Mouse (Mus musculus): Measurements from ENCODE around the gene Use1. TPM values are rescaled to one million over a fixed set of nuclear protein-coding genes. Genes with fewer than 3 reads are reported as not detected.
"Not testable (repeated sequence)": the region's sequence is repeated elsewhere in the genome, so short reads cannot be mapped to it uniquely, and the experiment has no call there.

Gene Use1
- 103 and 105 TPM in 2 replicates for polyA plus RNA-seq (2015; fragmentation: Nextera tagmentation; extraction: Ambion mirVana)

DNA sequence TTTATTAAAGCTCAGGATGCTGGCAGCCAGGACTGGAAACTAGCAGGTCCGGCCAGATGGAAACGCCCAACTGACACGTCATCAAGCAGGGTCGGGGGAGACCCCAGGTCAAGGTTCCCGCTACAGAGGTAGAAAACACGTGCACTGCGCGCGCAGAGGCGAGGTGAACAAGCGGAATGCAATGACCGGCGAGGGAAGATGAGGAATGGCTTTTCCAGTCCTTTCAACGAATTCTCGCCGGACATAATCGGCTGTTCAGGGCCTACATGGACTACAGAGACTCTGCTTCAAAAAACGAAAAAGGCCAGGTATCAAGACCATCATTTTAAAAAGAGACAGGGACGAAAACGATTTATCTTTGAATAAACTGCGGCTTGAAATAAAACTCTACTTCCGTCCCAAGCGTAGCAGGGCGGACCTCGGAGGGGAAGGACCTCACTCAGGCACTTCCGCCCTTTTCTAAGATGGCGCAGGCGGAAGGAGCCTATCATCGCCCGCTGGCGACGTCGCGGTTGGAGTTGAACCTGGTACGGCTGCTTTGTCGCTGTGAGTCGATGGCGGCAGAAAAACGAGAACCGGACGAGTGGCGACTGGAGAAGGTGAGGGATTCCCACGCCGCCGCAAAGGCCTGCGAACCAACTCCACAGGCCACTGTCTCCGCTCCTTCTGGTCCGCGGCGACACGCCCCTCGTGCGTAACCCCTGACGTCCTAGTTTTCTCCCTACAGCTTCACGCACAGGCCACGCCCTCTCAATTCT, at the start of gene Use1:
Use1 (plus strand) TSS at position 78 of the 758 bp plus-strand sequence.
- ATAC-seq (replicated peaks; ENCODE audit: low FRiP score) = peak; percentile 85
- Histone ChIP-seq H3K9ac (peak within 1 kb of the TSS; percentile 65), H3K9me3 (replicated peaks) (no peaks in the 10 kb centered on the region), H3K4me3 (replicated peaks) (peak within 1 kb of the TSS; percentile 71), H3K36me3 (peaks cover 18% of the 10 kb centered on the region), H3K4me1 (peaks cover 29% of the 10 kb centered on the region), H3K27me3 (no peaks in the 10 kb centered on the region), H3K4me2 (peak within 1 kb of the TSS; percentile 84), H3K27ac (peak within 1 kb of the TSS; percentile 95)
- WGBS = under 1% methylated on average over 56 of the region's 56 CpGs

DNA sequence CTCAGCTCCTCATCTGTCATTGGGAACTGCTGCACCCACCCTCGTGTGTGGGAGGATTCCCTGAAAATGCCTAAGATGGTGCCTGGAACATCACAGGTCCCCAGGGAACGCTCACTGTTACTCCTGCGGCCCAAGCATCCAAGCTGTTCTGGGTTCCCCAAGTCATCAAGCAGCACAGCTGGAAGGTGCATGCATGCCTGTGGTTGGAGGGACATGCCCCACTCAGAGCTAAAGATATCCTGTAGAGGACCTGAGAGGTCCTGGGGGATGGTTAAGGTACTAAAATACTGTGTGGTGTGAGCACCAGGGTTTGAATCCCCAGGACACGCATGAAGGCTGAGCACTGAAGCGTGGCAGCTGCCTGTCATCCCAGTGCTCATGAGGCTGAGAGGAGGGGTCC, 48.0 kb upstream of the Use1 start:
- peaks cover 53% of the 10 kb centered on the region for H3K36me3 ChIP-seq
- not testable (repeated sequence) for ATAC-seq (replicated peaks; ENCODE audit: low FRiP score); H3K27ac ChIP-seq; H3K4me2 ChIP-seq; H3K4me3 ChIP-seq (replicated peaks); H3K4me1 ChIP-seq; H3K9ac ChIP-seq; H3K9me3 ChIP-seq (replicated peaks); H3K27me3 ChIP-seq
- WGBS = 58% methylated on average over 5 of the region's 5 CpGs

DNA sequence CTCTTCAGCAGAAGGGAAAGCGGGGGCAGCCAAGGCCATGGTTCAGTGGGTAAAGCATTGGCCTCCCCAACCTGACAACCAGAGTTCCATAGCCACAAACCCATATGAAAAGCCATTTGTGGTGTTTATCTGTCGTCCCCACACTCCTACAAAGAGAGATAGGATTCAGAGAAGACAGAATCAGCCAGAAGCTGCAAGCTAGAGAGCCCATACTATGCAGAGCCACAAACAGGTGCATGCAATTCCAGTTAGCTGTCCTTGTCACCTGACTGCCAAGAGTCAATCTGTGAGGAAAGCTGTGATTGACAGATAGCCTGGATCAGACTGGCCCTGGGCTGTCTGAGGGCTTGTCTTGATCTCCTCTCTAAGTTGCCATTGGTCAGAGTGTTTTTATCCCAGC, 46.9 kb upstream of the Use1 start:
- not testable (repeated sequence) for H3K4me3 ChIP-seq (replicated peaks); H3K27me3 ChIP-seq; H3K4me2 ChIP-seq; H3K4me1 ChIP-seq; H3K9ac ChIP-seq; H3K27ac ChIP-seq; H3K9me3 ChIP-seq (replicated peaks); ATAC-seq (replicated peaks; ENCODE audit: low FRiP score)
- WGBS = 86% methylated on average over 2 of the region's 2 CpGs
- H3K36me3 ChIP-seq = peaks cover 64% of the 10 kb centered on the region

DNA sequence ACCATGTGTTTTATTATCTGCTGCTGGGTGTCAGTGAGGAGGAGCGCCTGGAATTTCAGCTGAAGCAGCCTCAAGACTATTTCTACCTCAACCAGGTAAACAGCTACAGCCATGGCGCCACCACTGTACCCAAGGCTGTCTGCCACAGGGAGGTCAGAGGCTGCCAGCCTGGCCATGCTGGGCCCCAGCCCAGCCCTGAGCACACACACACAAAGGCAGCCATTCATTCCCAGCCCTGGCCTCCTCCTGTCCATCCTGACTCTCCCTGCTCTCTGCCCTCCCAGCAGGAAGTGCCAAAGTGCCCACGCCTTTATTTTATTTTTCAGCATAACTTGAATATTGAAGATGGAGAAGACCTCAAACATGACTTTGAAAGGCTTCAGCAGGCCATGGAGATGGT, 43.7 kb upstream of the Use1 start:
- H3K4me1 ChIP-seq = no peaks in the 10 kb centered on the region
- no peak overlapping the region for H3K9ac ChIP-seq
- H3K4me3 ChIP-seq (replicated peaks) = no peak overlapping the region
- 94% methylated on average over 3 of the region's 3 CpGs for WGBS
- H3K36me3 ChIP-seq = peaks cover 64% of the 10 kb centered on the region
- no peaks in the 10 kb centered on the region for H3K9me3 ChIP-seq (replicated peaks)
- H3K4me2 ChIP-seq = no peak overlapping the region
- H3K27me3 ChIP-seq = no peaks in the 10 kb centered on the region
- H3K27ac ChIP-seq = no peak overlapping the region
- ATAC-seq (replicated peaks; ENCODE audit: low FRiP score) = no peak

DNA sequence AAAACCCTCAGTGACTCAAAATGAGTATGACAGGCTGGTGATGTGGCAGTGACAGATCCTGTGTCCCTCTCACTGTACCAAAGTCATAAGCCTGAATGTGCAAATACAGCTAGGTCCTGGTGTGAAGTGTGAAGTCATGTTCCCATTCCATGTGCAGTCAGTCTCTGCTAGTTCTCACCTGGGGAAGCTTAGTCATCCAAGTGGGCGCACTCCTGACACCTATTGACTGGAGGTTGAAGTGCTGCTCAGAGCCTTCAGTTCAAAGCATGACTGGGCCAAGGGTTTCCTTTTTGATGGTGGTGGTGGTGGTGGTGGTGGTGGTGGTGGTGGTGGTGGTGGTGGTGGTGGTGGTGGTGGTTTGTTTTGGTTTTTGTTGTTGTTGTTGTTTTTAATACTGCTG, 41.8 kb upstream of the Use1 start:
- Histone ChIP-seq H3K9ac (no peak overlapping the region), H3K4me2 (no peak overlapping the region), H3K27ac (no peak overlapping the region), H3K27me3 (no peaks in the 10 kb centered on the region), H3K9me3 (replicated peaks) (no peaks in the 10 kb centered on the region), H3K36me3 (peaks cover 78% of the 10 kb centered on the region), H3K4me3 (replicated peaks) (no peak overlapping the region), H3K4me1 (no peaks in the 10 kb centered on the region)
- whole genome bisulfite sequencing = 87% methylated on average over 1 of the region's 1 CpGs
- ATAC-seq (replicated peaks; ENCODE audit: low FRiP score) = no peak

DNA sequence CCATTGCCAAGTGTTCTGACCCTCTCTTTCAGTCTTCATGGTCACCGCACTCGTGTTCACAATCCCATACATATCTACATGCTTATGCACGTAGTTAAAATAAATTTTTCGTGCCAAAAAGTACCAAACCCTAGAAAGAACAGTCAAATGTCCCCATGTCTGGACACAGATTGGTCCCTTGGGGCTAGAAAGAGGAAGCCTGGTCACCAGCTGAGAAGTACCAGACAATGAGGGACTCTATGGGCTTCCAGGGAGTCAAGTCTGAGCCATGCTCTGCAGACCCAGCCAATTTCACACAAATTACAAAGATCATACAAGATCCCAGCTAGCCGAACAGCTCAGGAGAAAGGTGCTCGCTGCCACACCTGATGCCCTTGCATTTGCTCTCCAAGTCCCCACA, 28.8 kb upstream of the Use1 start:
- peaks cover 59% of the 10 kb centered on the region for H3K36me3 ChIP-seq
- 93% methylated on average over 6 of the region's 6 CpGs for WGBS

DNA sequence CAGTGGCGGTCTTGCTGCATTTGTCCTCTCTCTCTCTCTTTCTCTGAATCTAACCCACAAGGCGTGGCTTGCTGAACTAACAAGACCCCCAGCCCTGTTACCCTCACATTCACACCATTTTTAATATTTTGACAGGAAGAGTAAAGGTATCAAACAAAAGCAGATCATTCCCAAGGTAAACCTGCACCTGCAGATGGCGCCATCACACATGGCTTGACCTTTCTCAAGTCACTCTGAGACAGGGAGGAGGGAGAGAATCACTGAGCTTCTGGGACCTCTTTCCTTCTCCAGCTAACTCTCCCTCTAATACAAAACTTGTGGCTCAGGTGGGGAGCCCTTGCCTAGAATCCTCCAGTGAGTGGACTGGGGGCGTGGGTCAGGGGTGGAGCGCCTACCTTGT, 26.0 kb upstream of the Use1 start:
- Histone ChIP-seq H3K27me3 (no peaks in the 10 kb centered on the region), H3K4me1 (no peaks in the 10 kb centered on the region), H3K4me2 (no peak overlapping the region), H3K9ac (no peak overlapping the region), H3K4me3 (replicated peaks) (no peak overlapping the region), H3K9me3 (replicated peaks) (no peaks in the 10 kb centered on the region), H3K36me3 (peaks cover 69% of the 10 kb centered on the region), H3K27ac (no peak overlapping the region)
- no peak for ATAC-seq (replicated peaks; ENCODE audit: low FRiP score)
- 80% methylated on average over 5 of the region's 5 CpGs for WGBS

More for the DNA sequence above, 28.8 kb upstream of the Use1 start:
- H3K9ac ChIP-seq; H3K9me3 ChIP-seq (replicated peaks); H3K4me2 ChIP-seq; H3K27me3 ChIP-seq; H3K4me3 ChIP-seq (replicated peaks); ATAC-seq (replicated peaks; ENCODE audit: low FRiP score); H3K4me1 ChIP-seq; H3K27ac ChIP-seq: not testable (repeated sequence)

DNA sequence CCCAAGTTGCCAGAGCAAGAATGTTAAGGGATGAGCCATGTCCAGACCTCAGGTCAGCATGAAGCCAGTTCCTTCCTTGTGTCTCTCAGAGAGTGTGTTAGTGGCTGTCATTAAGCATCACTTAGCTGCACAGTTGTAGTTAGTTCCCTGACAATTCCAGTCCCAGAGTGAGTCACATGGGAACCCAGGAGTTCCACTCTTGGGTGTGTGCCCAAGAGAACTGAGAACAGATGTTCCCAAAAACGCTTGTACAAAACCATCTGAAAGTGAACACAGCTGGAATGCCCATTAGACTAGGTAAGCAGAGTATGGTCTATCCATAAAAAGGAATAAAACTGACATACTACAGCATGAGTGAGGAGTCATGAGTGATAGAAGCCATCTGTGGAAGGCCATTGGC, 20.1 kb upstream of the Use1 start:
- Histone ChIP-seq H3K4me3 (replicated peaks) (no peak overlapping the region), H3K4me2 (no peak overlapping the region), H3K9me3 (replicated peaks) (no peaks in the 10 kb centered on the region), H3K27ac (no peak overlapping the region), H3K4me1 (no peaks in the 10 kb centered on the region), H3K36me3 (peaks cover 96% of the 10 kb centered on the region), H3K9ac (no peak overlapping the region), H3K27me3 (no peaks in the 10 kb centered on the region)
- no peak for ATAC-seq (replicated peaks; ENCODE audit: low FRiP score)
- 90% methylated on average over 1 of the region's 1 CpGs for WGBS

DNA sequence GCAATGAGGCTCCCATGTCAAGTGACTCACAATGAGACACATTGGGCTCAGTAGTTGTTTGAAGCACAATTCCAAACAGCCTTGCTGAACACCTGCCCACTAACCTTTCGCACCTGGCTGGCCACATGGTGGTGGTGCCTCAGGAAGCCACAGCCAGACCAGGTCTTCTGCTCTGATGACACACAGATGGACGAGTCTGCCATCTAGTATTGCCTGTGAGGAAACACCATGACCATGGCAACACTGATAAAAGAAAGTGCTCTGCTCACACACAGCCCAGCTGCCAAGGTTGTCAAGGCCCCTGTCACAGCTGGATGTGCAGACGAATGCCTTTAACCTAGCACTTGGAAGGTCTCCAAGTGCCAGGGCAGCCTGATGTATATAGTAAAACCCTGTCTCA, 15.5 kb upstream of the Use1 start:
- H3K4me1 ChIP-seq = no peaks in the 10 kb centered on the region
- 70% methylated on average over 3 of the region's 3 CpGs for WGBS
- no peak overlapping the region for H3K4me3 ChIP-seq (replicated peaks)
- no peak overlapping the region for H3K9ac ChIP-seq
- no peak overlapping the region for H3K4me2 ChIP-seq
- no peak overlapping the region for H3K27ac ChIP-seq
- no peak for ATAC-seq (replicated peaks; ENCODE audit: low FRiP score)
- H3K36me3 ChIP-seq = peaks cover 97% of the 10 kb centered on the region
- H3K27me3 ChIP-seq = no peaks in the 10 kb centered on the region
- H3K9me3 ChIP-seq (replicated peaks) = no peaks in the 10 kb centered on the region

DNA sequence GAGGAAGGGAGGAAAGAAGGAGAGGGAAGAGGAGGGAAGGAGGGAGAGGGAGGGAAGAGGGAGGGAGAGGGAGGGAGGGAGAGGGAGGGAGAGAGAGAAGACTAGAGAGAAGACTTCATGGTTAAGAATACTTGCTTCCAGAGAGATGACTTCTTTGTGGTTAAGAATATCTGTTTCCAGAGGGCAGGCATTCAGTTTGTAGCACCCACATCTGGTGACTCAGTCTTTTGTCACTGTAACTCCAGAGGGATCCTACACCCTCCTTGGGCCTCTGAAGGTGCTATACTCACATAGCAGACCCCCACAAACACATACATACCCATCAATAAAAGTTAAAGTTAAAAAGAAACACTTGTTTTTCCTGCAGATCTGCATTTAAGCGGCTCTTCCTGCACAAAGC, 15.1 kb upstream of the Use1 start:
- 97% methylated on average over 1 of the region's 1 CpGs for WGBS
- Histone ChIP-seq H3K4me1 (no peaks in the 10 kb centered on the region), H3K9me3 (replicated peaks) (no peaks in the 10 kb centered on the region), H3K27ac (no peak overlapping the region), H3K4me2 (no peak overlapping the region), H3K36me3 (peaks cover 97% of the 10 kb centered on the region), H3K4me3 (replicated peaks) (no peak overlapping the region), H3K27me3 (no peaks in the 10 kb centered on the region), H3K9ac (no peak overlapping the region)
- no peak for ATAC-seq (replicated peaks; ENCODE audit: low FRiP score)

DNA sequence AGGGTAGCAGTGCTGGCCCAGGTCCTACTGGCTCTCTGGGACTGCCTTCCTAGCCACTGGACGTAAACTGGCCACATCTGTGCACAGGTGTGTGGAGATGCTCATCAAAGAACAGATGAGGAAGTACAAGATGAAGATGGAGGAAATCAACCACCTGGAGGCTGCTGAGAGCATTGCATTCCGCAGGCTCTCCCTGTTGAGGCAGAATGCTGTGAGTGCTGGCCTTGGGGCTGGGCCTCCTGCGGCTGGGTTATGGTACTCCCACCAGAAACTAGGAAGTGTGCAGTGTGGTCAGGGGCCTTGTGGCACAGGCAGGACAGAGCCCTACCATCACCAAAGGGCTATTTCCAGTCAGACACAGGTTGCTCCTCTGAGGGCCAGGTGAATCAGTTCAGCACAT, 8.6 kb upstream of the Use1 start:
- Histone ChIP-seq H3K4me1 (no peaks in the 10 kb centered on the region), H3K27me3 (no peaks in the 10 kb centered on the region), H3K9me3 (replicated peaks) (no peaks in the 10 kb centered on the region), H3K4me2 (no peak overlapping the region), H3K9ac (no peak overlapping the region), H3K36me3 (peaks cover 83% of the 10 kb centered on the region), H3K4me3 (replicated peaks) (no peak overlapping the region), H3K27ac (no peak overlapping the region)
- 81% methylated on average over 3 of the region's 3 CpGs for WGBS
- ATAC-seq (replicated peaks; ENCODE audit: low FRiP score) = no peak

DNA sequence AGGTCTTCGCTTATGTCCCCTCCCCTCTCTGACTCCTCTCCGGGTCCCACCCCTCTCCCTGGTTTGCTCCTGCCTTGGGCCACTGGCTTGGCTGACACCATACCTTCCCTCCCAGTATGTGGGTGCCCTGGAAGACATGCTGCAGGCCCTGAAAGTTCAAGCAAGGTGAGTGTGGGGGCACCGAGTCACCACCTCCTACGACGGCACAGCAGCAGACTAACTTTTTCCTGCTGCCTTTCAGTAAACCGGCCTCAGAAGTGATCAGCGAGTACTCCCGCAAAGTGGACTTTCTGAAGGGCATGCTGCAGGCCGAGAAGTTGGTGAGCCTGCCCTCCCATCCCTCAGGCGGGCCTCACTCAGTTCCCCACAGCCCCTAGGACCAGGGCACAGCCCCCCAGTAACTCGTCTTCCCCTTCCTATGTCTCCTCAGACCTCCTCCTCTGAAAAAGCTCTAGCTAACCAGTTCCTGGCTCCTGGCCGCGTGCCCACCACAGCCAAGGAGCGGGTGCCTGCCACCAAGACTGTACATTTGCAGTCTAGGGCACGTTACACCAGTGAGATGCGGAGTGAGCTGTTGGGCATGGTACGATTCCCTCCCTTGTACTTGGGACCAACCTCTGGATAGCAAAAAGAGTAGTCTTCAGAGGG, 1.0 kb downstream of the Use1 start:
- no peak; the same call in 1 of the 2 replicates for ATAC-seq (replicated peaks; ENCODE audit: low FRiP score)
- H3K9me3 ChIP-seq (replicated peaks) = no peaks in the 10 kb centered on the region
- peaks cover 31% of the 10 kb centered on the region for H3K4me1 ChIP-seq
- peaks cover 24% of the 10 kb centered on the region for H3K36me3 ChIP-seq
- peak overlapping the region; percentile 95 for H3K27ac ChIP-seq
- peak overlapping the region; percentile 65 for H3K9ac ChIP-seq
- H3K4me2 ChIP-seq = peak overlapping the region; percentile 84
- peak overlapping the region; percentile 71 for H3K4me3 ChIP-seq (replicated peaks)
- 44% methylated on average over 17 of the region's 17 CpGs for WGBS
- no peaks in the 10 kb centered on the region for H3K27me3 ChIP-seq
